Mouse (Mus musculus): ENCODE measurements around the gene Anxa9. TPM values are rescaled to one million over a fixed set of nuclear protein-coding genes. Genes with fewer than 3 reads are reported as not detected.

The Anxa9 gene
- polyA plus RNA-seq, 1 experiment from 2014 or later: 2.0 TPM

GRCm38 (mm10) chr3:95273471-95273870 is 33.5 kb downstream of the Anxa9 start:
- ATAC-seq: no peak
- 89% methylated on average over 5 of the region's 5 CpGs for WGBS
- no peak overlapping the region for H3K27ac ChIP-seq (ENCODE audit: low read depth, low read length)
- H3K4me1 ChIP-seq (replicated peaks; ENCODE audit: control insufficient read depth, insufficient read depth, low read length): no peaks in the 10 kb centered on the region
- H3K9ac ChIP-seq (ENCODE audit: low read depth, low read length): no peak overlapping the region
- peaks cover 4% of the 10 kb centered on the region; the same call in 1 of the 2 replicates for H3K36me3 ChIP-seq (ENCODE audit: control insufficient read depth, insufficient read depth)
- no peaks in the 10 kb centered on the region for H3K27me3 ChIP-seq (replicated peaks; ENCODE audit: control insufficient read depth, insufficient read depth, low read length)
- H3K4me3 ChIP-seq (ENCODE audit: low read depth, low read length): no peak overlapping the region
- no peak overlapping the region for H3K4me2 ChIP-seq (replicated peaks; ENCODE audit: low read depth)
- TF ChIP-seq CTCF (IDR thresholded peaks at IDR 0.05; ENCODE audit: low read depth): no peak
- no peaks in the 10 kb centered on the region for H3K9me3 ChIP-seq (ENCODE audit: control insufficient read depth)

DNA sequence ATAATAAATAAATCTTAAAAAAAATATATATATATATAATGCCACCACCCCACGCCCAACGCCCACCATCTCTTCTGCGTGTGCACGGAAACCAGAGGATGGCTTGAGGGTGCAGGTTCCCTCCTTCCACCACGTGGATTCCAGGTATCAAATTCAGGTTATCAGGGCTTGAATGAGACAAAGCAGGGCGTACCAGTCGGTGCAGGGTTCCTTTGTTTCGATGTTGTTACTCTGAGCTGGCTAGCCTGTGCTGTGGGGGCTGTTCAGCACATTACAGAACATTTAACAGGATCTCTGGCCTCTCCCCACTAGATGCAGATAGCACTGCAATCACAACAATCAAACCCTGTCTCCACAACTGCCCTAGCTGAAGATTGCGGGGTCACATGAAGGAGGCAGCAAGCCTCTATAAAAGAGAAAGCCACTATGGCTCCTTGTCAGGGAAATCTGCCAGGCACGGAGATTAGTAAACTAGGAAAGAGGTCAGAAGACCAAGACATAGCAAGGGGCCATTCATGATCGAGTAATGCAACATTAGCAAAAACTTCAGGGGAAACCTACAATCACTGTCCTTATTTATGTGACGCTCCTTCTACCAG is 36.1 kb downstream of the Anxa9 start:
- no peaks in the 10 kb centered on the region for H3K27me3 ChIP-seq (replicated peaks; ENCODE audit: control insufficient read depth, insufficient read depth, low read length)
- 75% methylated on average over 12 of the region's 12 CpGs for WGBS
- no peak overlapping the region for H3K4me3 ChIP-seq (ENCODE audit: low read depth, low read length)
- H3K9ac ChIP-seq (ENCODE audit: low read depth, low read length): no peak overlapping the region
- H3K9me3 ChIP-seq (ENCODE audit: control insufficient read depth): no peaks in the 10 kb centered on the region
- no peak for ATAC-seq
- H3K4me1 ChIP-seq (replicated peaks; ENCODE audit: control insufficient read depth, insufficient read depth, low read length): no peaks in the 10 kb centered on the region
- H3K27ac ChIP-seq (ENCODE audit: low read depth, low read length): no peak overlapping the region
- no peak overlapping the region for H3K4me2 ChIP-seq (replicated peaks; ENCODE audit: low read depth)
- TF ChIP-seq CTCF (IDR thresholded peaks at IDR 0.05; ENCODE audit: low read depth): no peak
- peaks cover 13% of the 10 kb centered on the region; the same call in 1 of the 2 replicates for H3K36me3 ChIP-seq (ENCODE audit: control insufficient read depth, insufficient read depth)

- H3K27me3 ChIP-seq (replicated peaks; ENCODE audit: control insufficient read depth, insufficient read depth, low read length): no peaks in the 10 kb centered on the region
- no peak overlapping the region for H3K27ac ChIP-seq (ENCODE audit: low read depth, low read length)
- 91% methylated on average over 5 of the region's 5 CpGs for WGBS
- no peaks in the 10 kb centered on the region for H3K9me3 ChIP-seq (ENCODE audit: control insufficient read depth)
- ATAC-seq: no peak
- no peak overlapping the region for H3K4me2 ChIP-seq (replicated peaks; ENCODE audit: low read depth)
- peaks cover 20% of the 10 kb centered on the region for H3K36me3 ChIP-seq (ENCODE audit: control insufficient read depth, insufficient read depth)
- no peak overlapping the region for H3K4me3 ChIP-seq (ENCODE audit: low read depth, low read length)
- no peaks in the 10 kb centered on the region for H3K4me1 ChIP-seq (replicated peaks; ENCODE audit: control insufficient read depth, insufficient read depth, low read length)
- no peak overlapping the region for H3K9ac ChIP-seq (ENCODE audit: low read depth, low read length)
- no peak for TF ChIP-seq CTCF (IDR thresholded peaks at IDR 0.05; ENCODE audit: low read depth)
Measured at GRCm38 (mm10) chr3:95269789-95270188, 37.2 kb downstream of the Anxa9 start.

DNA sequence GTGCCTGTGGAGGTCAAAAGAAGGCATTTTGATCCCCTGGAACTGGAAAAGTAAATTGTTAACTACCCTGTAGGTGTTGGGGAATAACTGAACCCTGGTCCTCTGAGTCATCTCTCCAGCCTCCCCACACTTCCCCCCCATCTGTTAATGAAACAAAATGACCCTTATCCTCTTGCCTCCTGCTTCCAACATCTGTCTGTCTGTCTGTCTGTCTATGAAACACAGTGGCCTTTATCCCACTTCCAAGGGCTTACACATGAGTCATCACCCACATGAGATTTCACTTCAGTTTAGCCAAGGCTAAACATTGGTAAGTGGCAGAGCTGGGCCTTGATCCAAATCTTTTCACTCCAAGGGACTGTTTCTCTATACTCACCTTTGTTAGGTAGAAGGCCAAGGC is 39.1 kb downstream of the Anxa9 start:
- peak; percentile 23; the same call in 1 of the 2 replicates for ATAC-seq
- no peaks in the 10 kb centered on the region for H3K27me3 ChIP-seq (replicated peaks; ENCODE audit: control insufficient read depth, insufficient read depth, low read length)
- H3K9ac ChIP-seq (ENCODE audit: low read depth, low read length): no peak overlapping the region

DNA sequence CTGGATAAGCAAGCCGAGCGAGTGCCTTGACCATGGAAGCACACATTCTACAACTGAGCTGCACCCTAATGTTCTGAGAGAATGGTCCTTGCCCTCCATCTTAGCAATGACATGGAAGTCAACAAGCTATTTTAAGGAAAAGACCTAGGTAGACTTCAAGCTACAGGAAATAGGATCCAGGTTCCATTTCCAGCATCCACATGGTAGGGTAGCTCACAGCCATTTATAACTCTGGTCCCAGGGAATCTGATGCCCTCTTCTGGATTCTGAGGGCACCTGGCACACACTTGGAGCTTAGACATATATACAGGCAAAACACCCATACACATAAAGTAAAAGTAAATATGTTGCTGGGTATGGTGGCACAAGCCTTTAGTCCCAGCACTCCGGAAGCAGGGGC is 40.9 kb downstream of the Anxa9 start:
- TF ChIP-seq CTCF (IDR thresholded peaks at IDR 0.05; ENCODE audit: low read depth): no peak
- H3K27me3 ChIP-seq (replicated peaks; ENCODE audit: control insufficient read depth, insufficient read depth, low read length): no peaks in the 10 kb centered on the region
- no peak overlapping the region for H3K27ac ChIP-seq (ENCODE audit: low read depth, low read length)
- H3K9me3 ChIP-seq (ENCODE audit: control insufficient read depth): no peaks in the 10 kb centered on the region
- H3K9ac ChIP-seq (ENCODE audit: low read depth, low read length): no peak overlapping the region
- 92% methylated on average over 3 of the region's 3 CpGs for WGBS
- H3K36me3 ChIP-seq (ENCODE audit: control insufficient read depth, insufficient read depth): peaks cover 26% of the 10 kb centered on the region
- H3K4me1 ChIP-seq (replicated peaks; ENCODE audit: control insufficient read depth, insufficient read depth, low read length): no peaks in the 10 kb centered on the region
- no peak overlapping the region for H3K4me3 ChIP-seq (ENCODE audit: low read depth, low read length)
- no peak for ATAC-seq
- H3K4me2 ChIP-seq (replicated peaks; ENCODE audit: low read depth): no peak overlapping the region

More for the DNA sequence above, 39.1 kb downstream of the Anxa9 start:
- H3K27ac ChIP-seq (ENCODE audit: low read depth, low read length): 0 out of 2 replicates have a peak overlapping the region, but pooled peaks have one; percentile 35
- no peak overlapping the region for H3K4me2 ChIP-seq (replicated peaks; ENCODE audit: low read depth)
- peaks cover 20% of the 10 kb centered on the region for H3K36me3 ChIP-seq (ENCODE audit: control insufficient read depth, insufficient read depth)
- H3K4me3 ChIP-seq (ENCODE audit: low read depth, low read length): no peak overlapping the region
- no peaks in the 10 kb centered on the region for H3K9me3 ChIP-seq (ENCODE audit: control insufficient read depth)
- TF ChIP-seq CTCF (IDR thresholded peaks at IDR 0.05; ENCODE audit: low read depth): no peak
- no peaks in the 10 kb centered on the region for H3K4me1 ChIP-seq (replicated peaks; ENCODE audit: control insufficient read depth, insufficient read depth, low read length)

DNA sequence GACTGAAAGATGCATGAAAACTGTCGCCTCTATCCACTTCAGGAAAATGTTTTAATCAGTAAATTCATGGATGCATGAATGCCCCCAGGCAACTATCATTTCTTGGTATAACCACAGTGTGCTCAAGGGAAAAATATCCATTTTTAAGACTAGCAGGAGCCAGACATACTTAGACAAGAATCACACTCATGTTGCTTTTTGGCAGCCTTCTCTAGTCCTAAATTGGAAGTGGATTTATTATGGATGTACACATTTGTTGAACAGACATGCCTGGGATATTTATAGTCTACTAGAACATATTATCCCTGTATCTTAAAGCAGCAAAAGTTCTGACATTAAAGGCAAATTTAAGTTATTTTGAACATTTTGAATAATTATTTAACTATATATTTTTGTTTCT is 42.3 kb downstream of the Anxa9 start:
- no peak overlapping the region for H3K27ac ChIP-seq (ENCODE audit: low read depth, low read length)
- no peak overlapping the region for H3K4me2 ChIP-seq (replicated peaks; ENCODE audit: low read depth)
- H3K4me3 ChIP-seq (ENCODE audit: low read depth, low read length): no peak overlapping the region
- H3K9ac ChIP-seq (ENCODE audit: low read depth, low read length): no peak overlapping the region
- H3K9me3 ChIP-seq (ENCODE audit: control insufficient read depth): no peaks in the 10 kb centered on the region
- H3K4me1 ChIP-seq (replicated peaks; ENCODE audit: control insufficient read depth, insufficient read depth, low read length): no peaks in the 10 kb centered on the region
- ATAC-seq: no peak
- no peak for TF ChIP-seq CTCF (IDR thresholded peaks at IDR 0.05; ENCODE audit: low read depth)
- peaks cover 29% of the 10 kb centered on the region for H3K36me3 ChIP-seq (ENCODE audit: control insufficient read depth, insufficient read depth)
- H3K27me3 ChIP-seq (replicated peaks; ENCODE audit: control insufficient read depth, insufficient read depth, low read length): no peaks in the 10 kb centered on the region
- WGBS: 84% methylated on average over 1 of the region's 1 CpGs
